Mouse (Mus musculus): ENCODE data around the gene Lig3. TPM values are rescaled to one million over a fixed set of nuclear protein-coding genes. Genes with fewer than 3 reads are reported as not detected.
"Not testable (repeated sequence)": the region's sequence is repeated elsewhere in the genome, so short reads cannot be mapped to it uniquely, and the experiment has no call there.

Lig3 gene
- polyA plus RNA-seq, 1 experiment from 2014 or later: 34.6 TPM

DNA sequence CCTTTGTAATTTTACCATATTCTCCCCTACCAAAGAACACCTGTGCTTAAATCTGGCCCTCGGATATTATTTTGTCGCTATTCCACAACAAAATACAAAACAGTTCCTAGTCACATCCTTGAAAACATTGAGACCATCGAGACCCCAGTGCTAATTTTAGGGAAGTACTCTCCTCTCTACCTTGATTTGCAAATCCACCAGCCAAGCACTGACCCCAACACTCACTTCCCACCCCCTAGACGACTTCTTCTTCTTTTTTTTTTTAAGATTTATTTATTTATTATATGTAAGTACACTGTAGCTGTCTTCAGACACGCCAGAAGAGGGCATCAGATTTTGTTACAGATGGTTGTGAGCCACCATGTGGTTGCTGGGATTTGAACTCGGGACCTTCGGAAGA, 53.5 kb downstream of the Lig3 start:
- not testable (repeated sequence) for H3K9ac ChIP-seq; H3K4me2 ChIP-seq; H3K9me3 ChIP-seq (replicated peaks); H3K36me3 ChIP-seq; ATAC-seq (replicated peaks; ENCODE audit: low FRiP score); H3K27me3 ChIP-seq; H3K4me3 ChIP-seq (replicated peaks)
- WGBS: 85% methylated on average over 7 of the region's 7 CpGs
- H3K4me1 ChIP-seq: peaks cover 59% of the 10 kb centered on the region
- H3K27ac ChIP-seq: peak overlapping the region; percentile 56; the same call in 1 of the 2 replicates

DNA sequence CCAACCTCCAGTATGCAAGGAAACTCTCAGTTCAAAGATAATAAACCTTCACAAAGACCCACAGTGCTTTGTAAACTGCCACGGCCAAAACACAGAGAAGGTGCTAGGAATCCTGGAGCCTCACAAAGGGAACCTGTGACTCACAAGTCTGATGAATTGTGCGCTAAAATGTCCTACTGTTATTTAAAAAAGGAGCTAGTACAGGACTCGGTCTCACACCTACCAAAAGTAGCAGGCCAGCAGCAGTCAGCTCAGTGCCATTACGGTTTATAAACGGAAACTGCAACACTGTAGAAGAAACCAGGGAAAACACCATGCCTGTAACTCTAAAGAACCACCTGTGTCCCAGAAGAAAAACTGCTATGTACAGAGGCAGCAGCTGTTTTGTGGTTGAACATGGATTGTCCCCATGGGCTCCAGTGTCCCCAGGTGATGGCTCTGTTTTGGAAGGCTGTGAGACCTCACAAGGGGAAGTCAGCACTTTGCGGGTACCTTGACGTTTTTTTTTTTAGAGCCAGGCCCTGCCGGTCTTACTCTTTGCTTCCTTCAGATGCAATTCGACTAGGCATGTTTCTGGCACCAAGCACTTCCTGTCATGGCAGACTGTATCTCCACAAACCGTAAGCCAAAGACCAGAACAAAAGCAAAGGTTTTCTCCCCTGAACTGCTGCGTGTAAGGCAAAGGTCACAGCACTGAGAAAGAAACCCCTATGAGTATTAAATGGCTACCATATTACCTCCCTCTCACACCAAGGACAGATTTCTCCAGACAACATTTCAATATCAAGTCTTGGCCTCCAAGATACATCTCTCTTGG, 54.9 kb downstream of the Lig3 start:
- 0 out of 2 replicates have a peak, but pooled peaks cover 3% of the 10 kb centered on the region for H3K36me3 ChIP-seq
- 61% methylated on average over 11 of the region's 11 CpGs for WGBS
- no peak overlapping the region for H3K4me3 ChIP-seq (replicated peaks)
- no peaks in the 10 kb centered on the region for H3K27me3 ChIP-seq
- no peak for ATAC-seq (replicated peaks; ENCODE audit: low FRiP score)
- H3K9ac ChIP-seq: no peak overlapping the region
- no peak overlapping the region for H3K4me2 ChIP-seq
- H3K9me3 ChIP-seq (replicated peaks): no peaks in the 10 kb centered on the region
- peaks cover 62% of the 10 kb centered on the region for H3K4me1 ChIP-seq
- peak overlapping the region; percentile 48 for H3K27ac ChIP-seq

DNA sequence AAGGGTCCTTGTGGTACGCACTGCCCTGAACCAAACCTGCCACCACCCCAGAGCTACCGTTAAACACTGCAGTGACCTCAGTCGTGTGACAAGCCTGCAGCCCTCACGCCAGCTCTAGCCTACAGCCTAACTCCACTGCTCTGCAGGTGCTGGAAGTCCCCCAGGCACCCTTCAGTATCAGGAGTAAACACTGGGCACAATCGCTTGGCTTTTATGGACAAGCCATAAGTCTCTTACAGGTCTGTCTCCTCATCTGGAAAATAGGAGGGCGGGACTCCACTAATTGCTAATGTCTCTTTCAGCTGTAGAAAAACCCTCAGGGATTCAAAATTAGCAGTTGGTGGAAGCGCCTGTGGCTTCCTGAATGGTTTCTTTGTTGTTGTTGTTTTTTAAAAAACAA, 56.3 kb downstream of the Lig3 start:
- 0 out of 2 replicates have a peak, but pooled peaks have one; percentile 46 for ATAC-seq (replicated peaks; ENCODE audit: low FRiP score)

DNA sequence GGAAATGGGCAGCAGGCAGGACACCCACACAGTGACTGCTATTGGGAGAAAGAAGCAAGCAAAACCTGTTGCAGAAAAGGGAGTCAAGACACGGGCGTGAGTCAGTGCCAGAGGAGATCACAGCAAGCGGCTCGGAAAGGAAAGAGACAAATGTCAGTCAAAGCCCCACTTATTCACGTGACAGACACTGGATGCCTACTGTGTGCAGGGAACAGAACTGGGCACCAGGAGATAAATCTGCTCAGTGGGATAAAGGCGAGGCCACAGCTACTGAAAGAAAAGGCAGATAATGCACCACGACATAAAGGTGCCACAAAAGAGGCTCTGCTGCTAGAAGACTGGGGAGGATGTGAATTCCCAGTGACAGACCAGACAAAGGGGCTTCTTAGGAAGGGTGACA, 56.9 kb downstream of the Lig3 start:
- no peaks in the 10 kb centered on the region for H3K9me3 ChIP-seq (replicated peaks)
- no peak overlapping the region for H3K9ac ChIP-seq
- no peak for ATAC-seq (replicated peaks; ENCODE audit: low FRiP score)
- H3K36me3 ChIP-seq: 0 out of 2 replicates have a peak, but pooled peaks cover 3% of the 10 kb centered on the region
- no peak overlapping the region for H3K4me2 ChIP-seq
- H3K4me1 ChIP-seq: peaks cover 48% of the 10 kb centered on the region
- WGBS: 56% methylated on average over 7 of the region's 7 CpGs
- no peaks in the 10 kb centered on the region for H3K27me3 ChIP-seq
- H3K4me3 ChIP-seq (replicated peaks): no peak overlapping the region
- 0 out of 2 replicates have a peak overlapping the region, but pooled peaks have one; percentile 42 for H3K27ac ChIP-seq

More for the DNA sequence above, 56.3 kb downstream of the Lig3 start:
- Histone ChIP-seq H3K27me3 (no peaks in the 10 kb centered on the region), H3K36me3 (0 out of 2 replicates have a peak, but pooled peaks cover 3% of the 10 kb centered on the region), H3K9ac (no peak overlapping the region), H3K4me3 (replicated peaks) (no peak overlapping the region), H3K27ac (0 out of 2 replicates have a peak overlapping the region, but pooled peaks have one; percentile 42), H3K4me2 (no peak overlapping the region), H3K9me3 (replicated peaks) (no peaks in the 10 kb centered on the region), H3K4me1 (peaks cover 52% of the 10 kb centered on the region)
- WGBS: 37% methylated on average over 7 of the region's 7 CpGs

DNA sequence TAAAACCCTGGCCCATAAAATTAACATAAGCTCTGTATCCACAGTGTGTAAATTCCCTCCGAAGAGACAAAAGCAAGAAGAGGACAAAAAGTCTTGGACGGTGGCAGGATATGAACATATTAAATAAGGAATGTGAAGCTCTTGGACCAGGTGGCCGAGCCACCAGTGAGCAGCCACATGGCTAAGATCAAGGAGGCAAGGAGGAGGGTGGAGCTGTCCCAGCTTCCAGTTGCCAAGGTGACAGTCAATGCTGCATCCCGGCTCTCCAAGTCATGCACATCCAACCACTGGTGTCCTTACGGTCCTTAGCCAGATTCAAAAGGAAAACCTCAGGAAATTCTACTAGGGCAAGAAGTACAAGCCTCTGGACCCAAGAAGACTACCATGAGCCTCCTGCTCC, 57.6 kb downstream of the Lig3 start:
- no peak for ATAC-seq (replicated peaks; ENCODE audit: low FRiP score)
- no peaks in the 10 kb centered on the region for H3K9me3 ChIP-seq (replicated peaks)
- no peak overlapping the region for H3K4me3 ChIP-seq (replicated peaks)
- H3K27me3 ChIP-seq: no peaks in the 10 kb centered on the region
- H3K36me3 ChIP-seq: 0 out of 2 replicates have a peak, but pooled peaks cover 3% of the 10 kb centered on the region
- H3K4me1 ChIP-seq: peaks cover 46% of the 10 kb centered on the region
- H3K9ac ChIP-seq: no peak overlapping the region
- H3K4me2 ChIP-seq: no peak overlapping the region
- WGBS: 50% methylated on average over 5 of the region's 5 CpGs
- no peak overlapping the region for H3K27ac ChIP-seq

DNA sequence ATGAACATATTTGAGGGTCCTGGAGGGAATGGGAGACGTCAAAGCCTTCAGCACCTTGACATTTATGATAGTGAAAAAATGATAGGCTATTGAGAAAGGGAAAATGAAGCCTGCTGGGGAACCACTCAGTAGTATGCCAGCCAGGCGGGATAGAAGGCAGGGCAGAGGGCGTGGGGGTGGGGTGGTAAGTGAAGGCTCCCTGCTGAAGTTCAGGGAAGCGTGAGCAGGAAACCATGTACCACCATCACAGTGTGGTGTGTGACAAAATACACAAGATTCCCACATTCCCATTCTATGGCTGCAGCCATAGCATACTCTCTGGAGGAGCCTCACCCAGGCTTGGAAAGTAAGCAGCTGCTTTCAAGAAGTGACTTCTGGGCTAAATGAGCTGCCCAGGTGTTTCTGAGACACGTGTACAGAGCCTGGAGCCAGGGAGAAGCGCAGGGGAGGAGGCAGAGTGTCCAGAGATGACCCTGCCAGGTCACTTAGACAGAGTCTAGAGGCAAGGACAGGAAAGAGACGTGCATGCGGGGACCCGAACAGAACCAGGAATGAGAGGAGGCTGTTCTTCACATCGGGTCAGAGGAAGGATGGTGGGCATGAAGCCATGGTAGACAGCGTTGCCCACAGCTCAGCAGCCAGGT, 64.0 kb downstream of the Lig3 start:
- whole genome bisulfite sequencing: 70% methylated on average over 11 of the region's 11 CpGs
- H3K4me1 ChIP-seq: peaks cover 45% of the 10 kb centered on the region
- no peaks in the 10 kb centered on the region for H3K36me3 ChIP-seq
- no peaks in the 10 kb centered on the region for H3K9me3 ChIP-seq (replicated peaks)
- H3K27ac ChIP-seq: peak overlapping the region; percentile 78; the same call in 1 of the 2 replicates
- no peaks in the 10 kb centered on the region for H3K27me3 ChIP-seq
- peak overlapping the region; percentile 44; the same call in 1 of the 2 replicates for H3K4me2 ChIP-seq
- no peak overlapping the region for H3K4me3 ChIP-seq (replicated peaks)
- H3K9ac ChIP-seq: no peak overlapping the region
- ATAC-seq (replicated peaks; ENCODE audit: low FRiP score): no peak

DNA sequence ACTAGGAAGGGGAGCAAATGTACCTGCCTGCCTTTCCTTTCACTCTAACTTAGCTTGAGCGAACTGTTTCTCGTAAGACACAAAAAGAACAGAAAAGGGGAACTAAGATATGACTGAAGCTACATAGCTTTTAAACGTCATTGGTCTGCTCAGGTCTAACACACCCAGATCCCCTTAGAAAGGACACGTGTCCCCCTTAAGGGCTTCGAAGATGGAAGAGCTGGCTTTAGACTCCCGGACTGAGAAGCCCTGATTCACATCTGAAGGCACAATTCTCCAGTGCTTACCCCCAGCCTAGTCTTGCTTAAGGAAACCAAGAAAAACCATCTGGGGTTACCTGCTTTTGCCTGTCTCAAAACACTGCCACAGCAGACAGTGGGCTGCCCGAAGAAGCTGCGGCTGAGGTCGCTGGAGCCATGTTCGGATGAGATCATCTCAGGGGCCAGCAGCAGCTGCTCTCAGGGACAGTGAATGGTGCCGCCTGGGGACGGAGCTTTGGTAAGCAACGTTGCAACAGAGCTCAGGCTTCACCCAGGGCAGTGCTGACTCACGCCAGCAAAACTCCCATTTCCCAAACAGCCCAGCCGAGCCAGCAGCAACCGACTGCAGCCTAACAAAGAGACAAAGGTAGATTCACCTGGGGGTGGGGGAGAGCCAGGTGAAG, 64.6 kb downstream of the Lig3 start:
- no peaks in the 10 kb centered on the region for H3K36me3 ChIP-seq
- peak; percentile 87 for ATAC-seq (replicated peaks; ENCODE audit: low FRiP score)
- H3K9me3 ChIP-seq (replicated peaks): no peaks in the 10 kb centered on the region
- 0 out of 2 replicates have a peak overlapping the region, but pooled peaks have one; percentile 10 for H3K9ac ChIP-seq
- no peaks in the 10 kb centered on the region for H3K27me3 ChIP-seq
- H3K4me2 ChIP-seq: peak overlapping the region; percentile 44
- H3K4me1 ChIP-seq: peaks cover 47% of the 10 kb centered on the region
- peak overlapping the region; percentile 78 for H3K27ac ChIP-seq
- H3K4me3 ChIP-seq (replicated peaks): 0 out of 2 replicates have a peak overlapping the region, but pooled peaks have one; percentile 5
- WGBS: 30% methylated on average over 16 of the region's 16 CpGs

DNA sequence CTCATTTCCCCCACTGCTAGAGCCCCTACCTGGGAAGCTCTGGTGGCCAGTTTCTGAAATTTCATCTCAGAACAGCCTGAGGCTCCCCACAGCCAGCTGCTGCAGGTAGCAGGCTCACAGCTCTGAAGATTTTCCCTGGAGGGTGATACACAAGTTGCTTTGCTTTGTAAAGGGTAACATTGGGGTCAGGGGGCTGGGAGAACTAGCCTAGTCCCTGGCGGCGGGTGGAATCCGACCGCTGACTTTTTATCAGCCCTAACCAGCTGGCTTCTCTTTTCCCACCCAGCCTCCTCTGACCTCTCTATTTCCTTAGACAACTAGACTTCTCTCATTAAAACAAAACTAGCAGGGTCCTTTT, 65.2 kb downstream of the Lig3 start:
- peak overlapping the region; percentile 78 for H3K27ac ChIP-seq
- peak overlapping the region; percentile 44 for H3K4me2 ChIP-seq
- no peaks in the 10 kb centered on the region for H3K27me3 ChIP-seq
- H3K9me3 ChIP-seq (replicated peaks): no peaks in the 10 kb centered on the region
- H3K4me3 ChIP-seq (replicated peaks): 0 out of 2 replicates have a peak overlapping the region, but pooled peaks have one; percentile 5
- 0 out of 2 replicates have a peak overlapping the region, but pooled peaks have one; percentile 10 for H3K9ac ChIP-seq
- H3K36me3 ChIP-seq: no peaks in the 10 kb centered on the region
- 23% methylated on average over 4 of the region's 4 CpGs for WGBS
- 0 out of 2 replicates have a peak, but pooled peaks have one; percentile 38 for ATAC-seq (replicated peaks; ENCODE audit: low FRiP score)
- H3K4me1 ChIP-seq: peaks cover 49% of the 10 kb centered on the region

DNA sequence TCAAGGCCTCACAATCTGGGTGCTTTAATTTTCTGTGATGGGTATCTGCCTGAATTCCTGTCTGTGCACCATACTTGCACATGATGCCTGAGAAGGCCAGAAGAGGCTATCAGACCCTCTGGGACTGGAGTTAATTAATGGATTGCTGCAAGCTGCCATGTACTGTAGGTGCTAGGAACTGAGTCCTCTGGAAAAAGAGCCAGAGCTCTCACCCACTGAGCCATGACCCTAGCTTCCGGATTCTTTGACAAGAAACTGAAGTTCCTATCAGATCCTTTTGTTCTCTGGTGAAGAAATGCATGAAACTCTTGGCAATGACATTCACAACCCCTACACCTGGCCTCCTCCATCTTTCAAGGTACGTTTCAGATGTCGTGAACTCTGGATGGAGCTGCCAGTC, 66.0 kb downstream of the Lig3 start:
- no peak overlapping the region for H3K9ac ChIP-seq
- H3K9me3 ChIP-seq (replicated peaks): no peaks in the 10 kb centered on the region
- H3K27me3 ChIP-seq: no peaks in the 10 kb centered on the region
- ATAC-seq (replicated peaks; ENCODE audit: low FRiP score): no peak
- H3K36me3 ChIP-seq: no peaks in the 10 kb centered on the region
- H3K4me2 ChIP-seq: no peak overlapping the region
- peak overlapping the region; percentile 78 for H3K27ac ChIP-seq
- H3K4me1 ChIP-seq: peaks cover 56% of the 10 kb centered on the region
- H3K4me3 ChIP-seq (replicated peaks): no peak overlapping the region
- 63% methylated on average over 3 of the region's 3 CpGs for whole genome bisulfite sequencing

DNA sequence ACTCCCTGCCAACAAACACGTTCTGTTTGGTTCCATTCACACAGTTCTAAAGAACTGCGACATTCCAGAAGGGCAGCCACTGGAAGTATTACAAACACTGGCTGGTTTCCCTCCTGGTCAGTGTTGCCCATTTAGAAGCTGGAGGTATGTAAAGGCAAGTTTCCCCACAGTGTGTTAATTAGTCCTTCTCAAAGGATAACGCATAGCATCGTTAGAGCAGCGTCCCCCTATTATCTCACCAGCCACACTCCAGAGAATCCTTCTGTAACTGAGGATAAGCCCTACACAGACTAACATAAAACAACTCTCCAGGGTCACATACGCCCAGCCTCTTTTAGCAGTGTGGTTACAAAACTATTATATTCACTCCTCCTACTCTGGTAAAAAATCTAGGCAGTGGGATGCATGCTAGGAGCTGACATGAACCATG, 66.7 kb downstream of the Lig3 start:
- Histone ChIP-seq H3K27me3 (no peaks in the 10 kb centered on the region), H3K4me1 (peaks cover 56% of the 10 kb centered on the region), H3K4me3 (replicated peaks) (no peak overlapping the region), H3K27ac (peak overlapping the region; percentile 78), H3K9me3 (replicated peaks) (no peaks in the 10 kb centered on the region), H3K36me3 (no peaks in the 10 kb centered on the region), H3K9ac (no peak overlapping the region), H3K4me2 (peak overlapping the region; percentile 9; the same call in 1 of the 2 replicates)
- ATAC-seq (replicated peaks; ENCODE audit: low FRiP score): peak; percentile 47
- 41% methylated on average over 6 of the region's 6 CpGs for WGBS

DNA sequence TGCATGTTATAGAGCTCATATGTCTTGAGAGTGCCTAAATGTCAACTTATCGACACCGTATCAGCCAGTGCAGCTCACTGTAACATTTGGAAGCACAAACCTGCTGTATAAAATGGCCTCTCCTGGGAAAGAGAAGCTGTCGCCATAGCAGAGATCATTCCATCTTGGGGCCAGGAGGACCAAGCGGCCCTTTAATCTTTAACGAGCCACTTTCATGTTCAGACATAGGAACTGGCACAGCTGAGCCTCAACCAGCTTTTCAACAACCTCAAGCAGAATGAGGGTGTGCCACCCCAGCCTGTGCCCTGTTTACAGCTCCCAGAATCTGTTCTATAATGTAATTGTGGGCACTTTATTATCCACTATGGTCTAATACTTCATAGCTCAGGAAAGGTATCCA, 69.4 kb downstream of the Lig3 start:
- H3K9ac ChIP-seq: no peak overlapping the region
- peaks cover 54% of the 10 kb centered on the region for H3K4me1 ChIP-seq
- H3K27ac ChIP-seq: peak overlapping the region; percentile 74
- WGBS: 45% methylated on average over 5 of the region's 5 CpGs
- no peak overlapping the region for H3K4me3 ChIP-seq (replicated peaks)
- no peaks in the 10 kb centered on the region for H3K27me3 ChIP-seq
- H3K36me3 ChIP-seq: no peaks in the 10 kb centered on the region
- H3K4me2 ChIP-seq: peak overlapping the region; percentile 25; the same call in 1 of the 2 replicates
- ATAC-seq (replicated peaks; ENCODE audit: low FRiP score): no peak
- H3K9me3 ChIP-seq (replicated peaks): no peaks in the 10 kb centered on the region
